Mouse (Mus musculus) lung, postnatal 0 days (tissue): ENCODE measurements around the gene Rgs16. TPM values are rescaled to one million over a fixed set of nuclear protein-coding genes. Genes with fewer than 3 reads are reported as not detected.

Source experiments
- ATAC-seq: fragments of 200-750 bp; cut with Nextera tagmentation; 2 replicates; pipeline ENCODE4 v1.8.0; 2017; ENCODE audit warnings: moderate library complexity
- DNase-seq: peaks from one replicate; pipeline ENCODE4 v3.0.0-alpha.2; 2016; ENCODE audit warnings: low spot score
- H3K27ac ChIP-seq: fragments of 300-500 bp; sonication (generic); 2 replicates; pipeline ENCODE4 v1.5.1; 2014; ENCODE audit warnings: antibody characterized with exemption, mild to moderate bottlenecking, low read length, mixed read lengths
- H3K27me3 ChIP-seq: fragments of 300-500 bp; sonication (generic); replicated peaks from 2 replicates; pipeline ENCODE4 v1.6.1; 2014; ENCODE audit warnings: low read length, mixed read lengths; ENCODE audit not compliant: insufficient read depth
- H3K36me3 ChIP-seq: fragments of 300-500 bp; sonication (generic); 2 replicates; pipeline ENCODE4 v1.6.1; 2014; ENCODE audit warnings: low read length, mixed read lengths; ENCODE audit not compliant: insufficient read depth
- H3K4me1 ChIP-seq: fragments of 300-500 bp; sonication (generic); 2 replicates; pipeline ENCODE4 v1.6.1; 2014; ENCODE audit warnings: antibody characterized with exemption, low read depth, low read length, mixed read lengths; ENCODE audit not compliant: insufficient read depth
- H3K4me2 ChIP-seq: fragments of 300-500 bp; sonication (generic); replicated peaks from 2 replicates; pipeline ENCODE4 v1.6.1; 2014; ENCODE audit warnings: low read depth, mild to moderate bottlenecking, low read length, moderate library complexity, mixed read lengths
- H3K4me3 ChIP-seq: fragments of 300-500 bp; sonication (generic); 2 replicates; pipeline ENCODE4 v1.5.1; 2014; ENCODE audit warnings: low read depth, low read length
- H3K9ac ChIP-seq: fragments of 300-500 bp; sonication (generic); replicated peaks from 2 replicates; pipeline ENCODE4 v1.6.1; 2014; ENCODE audit warnings: low read depth, mild to moderate bottlenecking
- H3K9me3 ChIP-seq: fragments of 300-500 bp; sonication (generic); 2 replicates; pipeline ENCODE4 v1.6.1; 2016; ENCODE audit warnings: low read length, mixed read lengths
- CTCF ChIP-seq: IDR thresholded peaks from 2 replicates; pipeline ENCODE4 v1.5.1; 2016; ENCODE audit warnings: antibody characterized with exemption, mild to moderate bottlenecking
- EP300 ChIP-seq: IDR thresholded peaks from 2 replicates; pipeline ENCODE4 v1.6.1; 2016; ENCODE audit warnings: antibody characterized with exemption, mild to moderate bottlenecking, control low read depth
- WGBS: fragments of 180-500 bp; shearing (Covaris S2); extraction: QIAGEN DNeasy Blood & Tissue Kit; methylation state at CpG from one replicate; pipeline ENCODE4 v1.1.7; 2014; 5-methylcytosine and 5-hydroxymethylcytosine counted together
- polyA plus RNA-seq: library from polyadenylated mRNA; unstranded; fragments of >200 nt; fragmentation: Nextera tagmentation; extraction: Ambion mirVana; gene quantifications from 2 replicates; pipeline ENCODE4 v1.2.1, GENCODE M21; 2015

Gene Rgs16
- polyA plus RNA-seq, 1 experiment from 2014 or later: 3.8 TPM

DNA sequence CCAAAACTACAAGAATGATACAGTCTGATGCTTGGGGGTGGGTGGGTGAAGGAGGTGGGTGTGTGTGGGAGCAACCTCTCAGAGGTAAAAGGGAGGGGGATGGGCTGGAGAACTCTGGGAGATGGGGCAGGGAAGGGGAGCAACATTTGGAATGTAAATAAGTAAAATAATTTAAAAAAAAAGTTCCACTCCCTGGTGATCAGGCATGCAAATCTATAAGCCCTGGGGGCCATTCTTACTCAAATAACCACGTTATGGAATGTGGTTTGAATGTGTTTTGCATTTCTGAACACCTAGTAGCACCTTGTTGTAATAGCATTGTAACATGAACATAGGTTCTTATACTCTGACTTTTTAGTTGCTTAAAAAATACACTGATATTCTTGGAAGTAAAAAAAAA lies 43.2 kb downstream of the Rgs16 start:
- no peaks in the 10 kb centered on the region for H3K36me3 ChIP-seq
- H3K4me2 ChIP-seq: no peak overlapping the region
- TF ChIP-seq EP300: no peak
- TF ChIP-seq CTCF: no peak
- no peak overlapping the region for H3K9ac ChIP-seq
- H3K27me3 ChIP-seq: no peaks in the 10 kb centered on the region
- ATAC-seq: no peak
- no peaks in the 10 kb centered on the region for H3K9me3 ChIP-seq
- no peak overlapping the region for H3K4me3 ChIP-seq
- H3K4me1 ChIP-seq: no peaks in the 10 kb centered on the region
- H3K27ac ChIP-seq: no peak overlapping the region
- WGBS: 48% methylated on average over 1 of the region's 1 CpGs
- no peak for DNase-seq

DNA sequence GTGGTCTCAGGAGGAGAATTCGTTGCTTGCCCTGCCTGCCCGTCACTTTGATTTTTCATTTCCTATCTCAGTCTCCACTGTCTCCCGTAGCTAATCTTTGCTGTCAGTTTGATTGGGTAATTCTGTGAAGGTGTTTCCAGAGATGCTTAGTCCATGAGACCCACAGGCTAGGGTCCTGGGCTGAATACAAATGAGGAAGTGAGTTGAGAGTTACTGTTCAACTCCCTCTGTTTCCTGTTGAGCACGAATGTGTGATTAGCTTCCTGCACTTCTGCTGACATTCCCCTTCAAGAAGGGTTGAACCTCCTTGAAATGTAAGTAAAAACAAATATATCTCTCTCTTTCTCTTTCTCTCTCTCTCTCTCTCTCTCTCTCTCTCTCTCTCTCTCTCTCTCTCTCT lies 45.5 kb downstream of the Rgs16 start:
- DNase-seq: no peak
- Histone ChIP-seq H3K36me3 (no peaks in the 10 kb centered on the region), H3K27me3 (no peaks in the 10 kb centered on the region), H3K9me3 (no peaks in the 10 kb centered on the region), H3K4me1 (no peaks in the 10 kb centered on the region), H3K27ac (no peak overlapping the region), H3K4me2 (no peak overlapping the region), H3K9ac (no peak overlapping the region), H3K4me3 (no peak overlapping the region)
- TF ChIP-seq CTCF (no peak), EP300 (no peak)
- ATAC-seq: no peak
- WGBS: 42% methylated on average over 4 of the region's 4 CpGs

DNA sequence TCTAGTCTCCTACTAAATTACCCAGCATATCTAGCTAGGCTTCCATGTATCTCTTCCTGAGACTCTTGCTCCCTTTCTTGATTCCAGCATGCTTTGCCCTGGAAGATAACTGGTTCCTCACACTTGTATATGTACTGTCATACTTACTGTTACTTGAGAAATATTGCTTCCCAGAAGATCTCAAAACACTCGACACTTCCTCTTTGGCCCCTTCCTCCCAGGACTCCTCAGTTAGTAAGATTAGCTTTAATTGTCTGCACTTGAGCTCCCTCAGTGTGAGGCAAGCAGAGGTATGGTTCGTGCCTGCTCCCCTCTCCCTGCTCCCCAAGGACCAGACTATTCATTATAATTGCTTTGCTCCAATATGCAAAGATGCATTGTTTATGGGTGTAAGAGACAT lies 50.6 kb downstream of the Rgs16 start:
- TF ChIP-seq EP300: no peak
- no peak for TF ChIP-seq CTCF
- Histone ChIP-seq H3K27ac (no peak overlapping the region), H3K36me3 (no peaks in the 10 kb centered on the region), H3K4me2 (no peak overlapping the region), H3K4me3 (no peak overlapping the region), H3K4me1 (no peaks in the 10 kb centered on the region), H3K27me3 (no peaks in the 10 kb centered on the region), H3K9me3 (no peaks in the 10 kb centered on the region), H3K9ac (no peak overlapping the region)
- WGBS: 41% methylated on average over 2 of the region's 2 CpGs
- DNase-seq (no peak), ATAC-seq (no peak)

DNA sequence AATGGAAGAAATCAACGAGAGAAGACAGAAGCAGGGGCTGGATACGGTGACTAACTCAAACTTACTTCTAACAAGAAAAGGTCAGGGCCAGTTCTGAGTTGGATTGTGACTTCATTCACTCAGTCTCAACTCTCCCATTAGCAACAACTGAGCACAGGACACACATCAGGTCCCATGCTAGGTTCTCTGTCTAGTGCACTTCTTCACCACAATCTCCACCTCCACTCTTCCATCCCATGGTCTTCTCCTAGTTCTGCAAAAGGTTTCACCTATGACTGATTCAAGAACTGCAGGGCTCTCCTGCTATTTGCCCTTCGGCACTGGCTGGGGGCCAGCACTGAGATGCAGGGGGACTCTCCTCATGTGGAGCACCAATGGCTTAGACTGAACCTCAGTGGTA lies 54.1 kb downstream of the Rgs16 start:
- Histone ChIP-seq H3K4me3 (no peak overlapping the region), H3K27ac (no peak overlapping the region), H3K36me3 (no peaks in the 10 kb centered on the region), H3K4me2 (no peak overlapping the region), H3K9ac (no peak overlapping the region), H3K9me3 (no peaks in the 10 kb centered on the region), H3K27me3 (no peaks in the 10 kb centered on the region), H3K4me1 (no peaks in the 10 kb centered on the region)
- ATAC-seq: no peak
- WGBS: 77% methylated on average over 3 of the region's 3 CpGs
- TF ChIP-seq CTCF: no peak
- TF ChIP-seq EP300: no peak
- no peak for DNase-seq

Other genes with a start within 250 kb of the Rgs16 start
- 4.0 and 4.9 TPM in 2 replicates for gene Npl, start 190.3 kb upstream of the Rgs16 start, polyA plus RNA-seq
- gene Rgs8, start 87.3 kb upstream of the Rgs16 start, polyA plus RNA-seq: 0.12 and 0.14 TPM in 2 replicates
- gene Rnasel, start 9.1 kb downstream of the Rgs16 start, polyA plus RNA-seq: 13.1 and 16.6 TPM in 2 replicates
- 0.07 and 0.10 TPM in 2 replicates for gene Rgsl1, start 103.8 kb downstream of the Rgs16 start, polyA plus RNA-seq
- gene Teddm1b, start 134.0 kb downstream of the Rgs16 start, polyA plus RNA-seq: 0.07 and 0.11 TPM in 2 replicates
- not detected in 2 replicates for gene Teddm1a, start 151.4 kb downstream of the Rgs16 start, polyA plus RNA-seq
- gene Glul, start 159.6 kb downstream of the Rgs16 start, polyA plus RNA-seq: 179 and 283 TPM in 2 replicates
- 0.62 and 0.98 TPM in 2 replicates for gene Teddm2, start 159.9 kb downstream of the Rgs16 start, polyA plus RNA-seq